Mouse (Mus musculus) macrophage (primary cell): ENCODE data around the gene Kcnh1. TPM values are rescaled to one million over a fixed set of nuclear protein-coding genes. Genes with fewer than 3 reads are reported as not detected.

Source experiments
- H3K27ac ChIP-seq: fragments of 350-480 bp; formaldehyde crosslinking; 2 replicates; pipeline ENCODE4 v1.9.0; 2021
- H3K36me3 ChIP-seq: fragments of 350-480 bp; formaldehyde crosslinking; 2 replicates; pipeline ENCODE4 v1.9.0; 2021; ENCODE audit errors: inconsistent target
- H3K4me3 ChIP-seq: fragments of 350-480 bp; formaldehyde crosslinking; 2 replicates; pipeline ENCODE4 v1.9.0; 2021; ENCODE audit errors: inconsistent target
- H3K79me2 ChIP-seq: fragments of 350-480 bp; formaldehyde crosslinking; 2 replicates; pipeline ENCODE4 v1.9.0; 2021; ENCODE audit errors: inconsistent target
- WGBS: methylation state at CpG from one replicate; pipeline ENCODE4 v1.1.7; 2026; ENCODE audit warnings: inconsistent platforms; ENCODE audit not compliant: missing documents; 5-methylcytosine and 5-hydroxymethylcytosine counted together
- polyA plus RNA-seq: library from polyadenylated mRNA; stranded (reverse); fragments of 250-400 nt; gene quantifications from 3 replicates; pipeline ENCODE4 v1.2.4, GENCODE M21; 2018; ENCODE audit warnings: inconsistent platforms

Kcnh1 gene
- polyA plus RNA-seq, 1 experiment from 2014 or later = not detected

- Histone ChIP-seq H3K36me3 (no peaks in the 10 kb centered on the region), H3K27ac (no peak overlapping the region), H3K4me3 (no peak overlapping the region), H3K79me2 (no peaks in the 10 kb centered on the region)
- 77% methylated on average over 6 of the region's 6 CpGs for WGBS
Observed at GRCm38 (mm10) chr1:192439151-192439837, 248.7 kb downstream of the Kcnh1 start.

GRCm38 (mm10) chr1:192442772-192443445 is 252.3 kb downstream of the Kcnh1 start:
- Histone ChIP-seq H3K4me3 (no peak overlapping the region), H3K27ac (no peak overlapping the region), H3K79me2 (no peaks in the 10 kb centered on the region), H3K36me3 (no peaks in the 10 kb centered on the region)
- 84% methylated on average over 5 of the region's 5 CpGs for WGBS

- H3K79me2 ChIP-seq = no peaks in the 10 kb centered on the region
- no peak overlapping the region for H3K4me3 ChIP-seq
- H3K36me3 ChIP-seq = no peaks in the 10 kb centered on the region
- no peak overlapping the region for H3K27ac ChIP-seq
- WGBS = 81% methylated on average over 20 of the region's 20 CpGs
Observed at GRCm38 (mm10) chr1:192443998-192444657, 253.6 kb downstream of the Kcnh1 start.

GRCm38 (mm10) chr1:192444658-192445447 is 254.3 kb downstream of the Kcnh1 start:
- Histone ChIP-seq H3K36me3 (no peaks in the 10 kb centered on the region), H3K27ac (no peak overlapping the region), H3K79me2 (no peaks in the 10 kb centered on the region), H3K4me3 (no peak overlapping the region)
- 51% methylated on average over 7 of the region's 7 CpGs for WGBS

- Histone ChIP-seq H3K79me2 (no peaks in the 10 kb centered on the region), H3K27ac (no peak overlapping the region), H3K4me3 (no peak overlapping the region), H3K36me3 (no peaks in the 10 kb centered on the region)
- WGBS = 69% methylated on average over 5 of the region's 5 CpGs
Observed at GRCm38 (mm10) chr1:192446158-192446557, 255.6 kb downstream of the Kcnh1 start.

- WGBS = 47% methylated on average over 2 of the region's 2 CpGs
Observed at GRCm38 (mm10) chr1:192447666-192448065, 257.1 kb downstream of the Kcnh1 start.

GRCm38 (mm10) chr1:192448512-192448911 is 257.9 kb downstream of the Kcnh1 start:
- no peak overlapping the region for H3K4me3 ChIP-seq
- 75% methylated on average over 1 of the region's 1 CpGs for WGBS

More at GRCm38 (mm10) chr1:192447666-192448065, 257.1 kb downstream of the Kcnh1 start:
- Histone ChIP-seq H3K4me3 (no peak overlapping the region), H3K36me3 (no peaks in the 10 kb centered on the region), H3K79me2 (no peaks in the 10 kb centered on the region), H3K27ac (no peak overlapping the region)

GRCm38 (mm10) chr1:192449572-192450351 is 259.2 kb downstream of the Kcnh1 start:
- Histone ChIP-seq H3K36me3 (no peaks in the 10 kb centered on the region), H3K27ac (no peak overlapping the region), H3K4me3 (no peak overlapping the region), H3K79me2 (no peaks in the 10 kb centered on the region)
- 11% methylated on average over 4 of the region's 4 CpGs for WGBS

More at GRCm38 (mm10) chr1:192448512-192448911, 257.9 kb downstream of the Kcnh1 start:
- Histone ChIP-seq H3K36me3 (no peaks in the 10 kb centered on the region), H3K79me2 (no peaks in the 10 kb centered on the region), H3K27ac (no peak overlapping the region)

GRCm38 (mm10) chr1:192450425-192450824 is 259.9 kb downstream of the Kcnh1 start:
- Histone ChIP-seq H3K4me3 (no peak overlapping the region), H3K27ac (no peak overlapping the region), H3K36me3 (no peaks in the 10 kb centered on the region), H3K79me2 (no peaks in the 10 kb centered on the region)

- WGBS = 72% methylated on average over 4 of the region's 4 CpGs
- Histone ChIP-seq H3K27ac (no peak overlapping the region), H3K79me2 (no peaks in the 10 kb centered on the region), H3K36me3 (no peaks in the 10 kb centered on the region), H3K4me3 (no peak overlapping the region)
Observed at GRCm38 (mm10) chr1:192451722-192452121, 261.1 kb downstream of the Kcnh1 start.

- Histone ChIP-seq H3K36me3 (no peaks in the 10 kb centered on the region), H3K27ac (no peak overlapping the region), H3K79me2 (no peaks in the 10 kb centered on the region), H3K4me3 (no peak overlapping the region)
- WGBS = 67% methylated on average over 1 of the region's 1 CpGs
Observed at GRCm38 (mm10) chr1:192454501-192454900, 263.9 kb downstream of the Kcnh1 start.

GRCm38 (mm10) chr1:192454981-192455380 is 264.4 kb downstream of the Kcnh1 start:
- WGBS = 70% methylated on average over 4 of the region's 4 CpGs
- Histone ChIP-seq H3K79me2 (no peaks in the 10 kb centered on the region), H3K4me3 (no peak overlapping the region), H3K36me3 (no peaks in the 10 kb centered on the region), H3K27ac (no peak overlapping the region)

- no peak overlapping the region for H3K4me3 ChIP-seq
- 60% methylated on average over 2 of the region's 3 CpGs for WGBS
- H3K79me2 ChIP-seq = no peaks in the 10 kb centered on the region
- H3K27ac ChIP-seq = no peak overlapping the region
- no peaks in the 10 kb centered on the region for H3K36me3 ChIP-seq
Observed at GRCm38 (mm10) chr1:192457037-192457436, 266.5 kb downstream of the Kcnh1 start.
